Mouse (Mus musculus): ENCODE measurements at regions not wholly inside any gene's neighbourhood (a gene's known extent, or its start where the extent isn't known, plus 50 kb on each side); places are given as distances from the start of the nearest gene placed in this dataset.
"Not testable (repeated sequence)": the region's sequence is repeated elsewhere in the genome, so short reads cannot be mapped to it uniquely, and the experiment has no call there.

- no peak for DNase-seq (ENCODE audit: low spot score)
- no peaks in the 10 kb centered on the region for H3K9me3 ChIP-seq (replicated peaks; ENCODE audit: low read length)
- H3K4me2 ChIP-seq (ENCODE audit: low read length): no peak overlapping the region
- H3K27ac ChIP-seq: no peak overlapping the region
- 0 out of 2 replicates have a peak, but pooled peaks cover 3% of the 10 kb centered on the region for H3K27me3 ChIP-seq (ENCODE audit: insufficient read depth, low read length)
- no peak for TF ChIP-seq CTCF (IDR thresholded peaks at IDR 0.05; ENCODE audit: low read depth)
- H3K36me3 ChIP-seq (ENCODE audit: insufficient read depth, low read length): no peaks in the 10 kb centered on the region
- no peak overlapping the region for H3K4me3 ChIP-seq (replicated peaks; ENCODE audit: low read depth, low read length)
- no peak for ATAC-seq (replicated peaks; ENCODE audit: low FRiP score, low read depth)
- no peak overlapping the region for H3K9ac ChIP-seq (ENCODE audit: low read depth, low read length)
- H3K4me1 ChIP-seq (replicated peaks; ENCODE audit: insufficient read depth, low read length): no peaks in the 10 kb centered on the region
- 92% methylated on average over 8 of the region's 8 CpGs for WGBS
These were observed 53.6 kb downstream of the Gm10320 start for GRCm38 (mm10) chr13:98438206-98438605.

GRCm38 (mm10) chr13:98436961-98437360 is 54.8 kb downstream of the Gm10320 start:
- Histone ChIP-seq H3K4me3 (replicated peaks; ENCODE audit: low read depth, low read length) (no peak overlapping the region), H3K4me2 (ENCODE audit: low read length) (no peak overlapping the region), H3K36me3 (ENCODE audit: insufficient read depth, low read length) (no peaks in the 10 kb centered on the region), H3K9ac (ENCODE audit: low read depth, low read length) (no peak overlapping the region), H3K27me3 (ENCODE audit: insufficient read depth, low read length) (peaks cover 3% of the 10 kb centered on the region; the same call in 1 of the 2 replicates), H3K9me3 (replicated peaks; ENCODE audit: low read length) (no peaks in the 10 kb centered on the region), H3K4me1 (replicated peaks; ENCODE audit: insufficient read depth, low read length) (no peaks in the 10 kb centered on the region), H3K27ac (no peak overlapping the region)
- ATAC-seq (replicated peaks; ENCODE audit: low FRiP score, low read depth) (no peak), DNase-seq (ENCODE audit: low spot score) (no peak)
- TF ChIP-seq CTCF (IDR thresholded peaks at IDR 0.05; ENCODE audit: low read depth): no peak
- WGBS: 36% methylated on average over 8 of the region's 8 CpGs

- Histone ChIP-seq H3K27me3 (ENCODE audit: insufficient read depth, low read length) (peaks cover 9% of the 10 kb centered on the region), H3K9me3 (replicated peaks; ENCODE audit: low read length) (no peaks in the 10 kb centered on the region), H3K27ac (no peak overlapping the region), H3K4me3 (replicated peaks; ENCODE audit: low read depth, low read length) (no peak overlapping the region), H3K36me3 (ENCODE audit: insufficient read depth, low read length) (no peaks in the 10 kb centered on the region), H3K9ac (ENCODE audit: low read depth, low read length) (no peak overlapping the region), H3K4me2 (ENCODE audit: low read length) (no peak overlapping the region), H3K4me1 (replicated peaks; ENCODE audit: insufficient read depth, low read length) (no peaks in the 10 kb centered on the region)
- DNase-seq (ENCODE audit: low spot score): no peak
- no peak for ATAC-seq (replicated peaks; ENCODE audit: low FRiP score, low read depth)
- TF ChIP-seq CTCF (IDR thresholded peaks at IDR 0.05; ENCODE audit: low read depth): no peak
- 94% methylated on average over 8 of the region's 8 CpGs for WGBS
These were observed 56.4 kb downstream of the Gm10320 start for GRCm38 (mm10) chr13:98435245-98435975.

- Histone ChIP-seq H3K27me3 (ENCODE audit: insufficient read depth, low read length) (peaks cover 22% of the 10 kb centered on the region), H3K36me3 (ENCODE audit: insufficient read depth, low read length) (no peaks in the 10 kb centered on the region), H3K4me2 (ENCODE audit: low read length) (no peak overlapping the region), H3K9me3 (replicated peaks; ENCODE audit: low read length) (no peaks in the 10 kb centered on the region), H3K27ac (no peak overlapping the region), H3K4me1 (replicated peaks; ENCODE audit: insufficient read depth, low read length) (peaks cover 5% of the 10 kb centered on the region), H3K9ac (ENCODE audit: low read depth, low read length) (no peak overlapping the region), H3K4me3 (replicated peaks; ENCODE audit: low read depth, low read length) (no peak overlapping the region)
- no peak for TF ChIP-seq CTCF (IDR thresholded peaks at IDR 0.05; ENCODE audit: low read depth)
- 34% methylated on average over 21 of the region's 21 CpGs for WGBS
- ATAC-seq (replicated peaks; ENCODE audit: low FRiP score, low read depth): no peak
- no peak for DNase-seq (ENCODE audit: low spot score)
These were observed 62.0 kb downstream of the Gm10320 start for GRCm38 (mm10) chr13:98429851-98430250.

- H3K27me3 ChIP-seq (ENCODE audit: insufficient read depth, low read length): peaks cover 22% of the 10 kb centered on the region
- peak overlapping the region; percentile 21; the same call in 1 of the 2 replicates for H3K4me2 ChIP-seq (ENCODE audit: low read length)
- H3K4me3 ChIP-seq (replicated peaks; ENCODE audit: low read depth, low read length); H3K36me3 ChIP-seq (ENCODE audit: insufficient read depth, low read length); H3K9me3 ChIP-seq (replicated peaks; ENCODE audit: low read length); H3K27ac ChIP-seq; H3K9ac ChIP-seq (ENCODE audit: low read depth, low read length); DNase-seq (ENCODE audit: low spot score); ATAC-seq (replicated peaks; ENCODE audit: low FRiP score, low read depth); H3K4me1 ChIP-seq (replicated peaks; ENCODE audit: insufficient read depth, low read length): not testable (repeated sequence)
- WGBS: 5% methylated on average over 16 of the region's 16 CpGs
These were observed 64.1 kb downstream of the Gm10320 start for GRCm38 (mm10) chr13:98427660-98428059.

- no peak overlapping the region for H3K9ac ChIP-seq (ENCODE audit: low read depth, low read length)
- 92% methylated on average over 7 of the region's 7 CpGs for WGBS
- H3K4me2 ChIP-seq (ENCODE audit: low read length): no peak overlapping the region
- ATAC-seq (replicated peaks; ENCODE audit: low FRiP score, low read depth) (no peak), DNase-seq (ENCODE audit: low spot score) (no peak)
- no peak overlapping the region for H3K4me3 ChIP-seq (replicated peaks; ENCODE audit: low read depth, low read length)
- peaks cover 8% of the 10 kb centered on the region for H3K4me1 ChIP-seq (replicated peaks; ENCODE audit: insufficient read depth, low read length)
- H3K27ac ChIP-seq: no peak overlapping the region
- no peak for TF ChIP-seq CTCF (IDR thresholded peaks at IDR 0.05; ENCODE audit: low read depth)
- H3K27me3 ChIP-seq (ENCODE audit: insufficient read depth, low read length): peaks cover 14% of the 10 kb centered on the region; the same call in 1 of the 2 replicates
- H3K36me3 ChIP-seq (ENCODE audit: insufficient read depth, low read length): no peaks in the 10 kb centered on the region
- no peaks in the 10 kb centered on the region for H3K9me3 ChIP-seq (replicated peaks; ENCODE audit: low read length)
These were observed 66.8 kb downstream of the Gm10320 start for GRCm38 (mm10) chr13:98425026-98425425.

All from kidney, postnatal 0 days (tissue).